Mouse (Mus musculus): ENCODE measurements at regions not wholly inside any gene's neighbourhood (a gene's known extent, or its start where the extent isn't known, plus 50 kb on each side); places are given as distances from the start of the nearest gene placed in this dataset.

GRCm38 (mm10) chr5:45228226-45228927 is 221.7 kb downstream of the Qdpr start:
- no peak for TF ChIP-seq CTCF (IDR thresholded peaks at IDR 0.05; ENCODE audit: low read depth, low read length)
- no peak for TF ChIP-seq POLR2A (IDR thresholded peaks at IDR 0.05; ENCODE audit: borderline replicate concordance, low read depth, low read length)
